Mouse (Mus musculus): ENCODE results near the gene Pigv. TPM values are rescaled to one million over a fixed set of nuclear protein-coding genes. Genes with fewer than 3 reads are reported as not detected.
A peak's percentile ranks its signal among the peaks of the same experiment; 100 is the strongest.

The Pigv gene
- total and polyA plus RNA-seq, 3 experiments = 7.9 to 12.0 TPM; not detected in 1

GRCm38 (mm10) chr4:133676189-133676588 lies 3.7 kb upstream of the Pigv start:
- TF ChIP-seq POLR2AphosphoS5 (IDR thresholded peaks at IDR 0.05; ENCODE audit: borderline replicate concordance, low read depth, low read length) (no peak), TAL1 (IDR thresholded peaks at IDR 0.05; ENCODE audit: low read length) (no peak), KAT2A (conservative IDR thresholded peaks at IDR 0.05; ENCODE audit: low read depth, low read length) (no peak), CHD2 (IDR thresholded peaks at IDR 0.05; ENCODE audit: low read length) (no peak), CHD1 (IDR thresholded peaks at IDR 0.05; ENCODE audit: low read depth, low read length) (peak; percentile 50; the same call in 1 of the 2 replicates), ELF1 (IDR thresholded peaks at IDR 0.05; ENCODE audit: low read depth, low read length) (no peak)
- H3K79me2 ChIP-seq (ENCODE audit: control insufficient read depth, insufficient read depth, low read length, poor library complexity) = peaks cover 7% of the 10 kb centered on the region; the same call in 1 of the 2 replicates
- H3K36me3 ChIP-seq (ENCODE audit: control insufficient read depth in 1 of 2, insufficient read depth in 2 of 2, low read length in 2 of 2) = peaks cover 0 to 36% of the 10 kb centered on the region in 2 experiments; a peak in 2 of 4 replicates
- H3K4me3 ChIP-seq (ENCODE audit: control insufficient read depth in 1 of 2, insufficient read depth in 1 of 2, low read depth in 2 of 2, low read length in 2 of 2) = peak overlapping the region; percentile 13 to 48; a peak in 3 of 4 replicates
- H3K27me3 ChIP-seq (ENCODE audit: control insufficient read depth in 1 of 2, insufficient read depth in 2 of 2, low read length in 2 of 2) = no peaks in the 10 kb centered on the region
- H3K27ac ChIP-seq (ENCODE audit: control insufficient read depth, low read depth, low read length) = peak overlapping the region; percentile 87
- peak overlapping the region; percentile 57 for H3K9ac ChIP-seq (ENCODE audit: control insufficient read depth, low read depth, low read length, poor library complexity, severe bottlenecking)
- DNase-seq (ENCODE audit: low read depth, low spot score) = peak; percentile 63
- no peaks in the 10 kb centered on the region for H3K9me3 ChIP-seq (replicated peaks; ENCODE audit: insufficient read depth, low read length)
- peaks cover 12 to 34% of the 10 kb centered on the region in 2 experiments for H3K4me1 ChIP-seq (ENCODE audit: control insufficient read depth in 1 of 2, insufficient read depth in 2 of 2, low read length in 2 of 2)

DNA sequence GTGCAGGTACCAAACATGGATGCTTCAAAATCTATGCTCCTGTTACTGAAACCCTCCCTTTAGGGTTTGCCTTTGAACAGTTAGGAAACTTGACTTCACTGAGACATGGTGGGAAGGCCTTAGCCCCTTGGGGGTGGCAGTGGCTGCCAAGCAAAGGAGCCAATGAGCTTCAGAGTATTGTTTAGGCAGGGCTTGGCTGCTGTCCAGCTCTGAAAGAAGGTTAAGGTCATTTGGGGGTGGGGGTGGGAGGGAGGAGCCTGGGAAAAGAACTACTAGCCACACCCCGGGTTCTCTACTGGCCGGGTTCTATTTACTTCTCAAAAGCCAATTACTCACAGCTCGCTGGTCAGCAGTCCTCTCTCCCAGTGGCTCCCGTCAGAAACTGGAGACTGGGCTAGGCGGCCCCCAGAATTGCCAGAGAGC lies 3.2 kb upstream of the Pigv start:
- TF ChIP-seq POLR2A (IDR thresholded peaks at IDR 0.05; ENCODE audit: control insufficient read depth in 1 of 2, insufficient read depth in 1 of 2, low read depth in 1 of 2, low read length in 2 of 2, poor library complexity in 1 of 2) (peak in 1 of 2 experiments; percentile 73; a peak in 2 of 4 replicates), ETS1 (IDR thresholded peaks at IDR 0.05; ENCODE audit: low read depth, low read length) (peak; percentile 66; the same call in 1 of the 2 replicates), TBP (IDR thresholded peaks at IDR 0.05; ENCODE audit: low read depth, low read length) (peak; percentile 58), ZKSCAN1 (IDR thresholded peaks at IDR 0.05; ENCODE audit: low read depth, low read length) (no peak), NELFE (IDR thresholded peaks at IDR 0.05; ENCODE audit: low read depth, low read length) (0 out of 2 replicates have a peak, but pooled peaks have one; percentile 24), TAL1 (IDR thresholded peaks at IDR 0.05; ENCODE audit: low read length) (no peak)
- Histone ChIP-seq H3K79me2 (ENCODE audit: control insufficient read depth, insufficient read depth, low read length, poor library complexity) (peaks cover 7% of the 10 kb centered on the region; the same call in 1 of the 2 replicates), H3K9me3 (replicated peaks; ENCODE audit: insufficient read depth, low read length) (no peaks in the 10 kb centered on the region), H3K4me3 (ENCODE audit: control insufficient read depth in 1 of 2, insufficient read depth in 1 of 2, low read depth in 2 of 2, low read length in 2 of 2) (peak overlapping the region; percentile 13 to 48; a peak in 3 of 4 replicates), H3K36me3 (ENCODE audit: control insufficient read depth in 1 of 2, insufficient read depth in 2 of 2, low read length in 2 of 2) (peaks cover 0 to 37% of the 10 kb centered on the region in 2 experiments; a peak in 2 of 4 replicates), H3K27ac (ENCODE audit: control insufficient read depth, low read depth, low read length) (peak overlapping the region; percentile 100), H3K9ac (ENCODE audit: control insufficient read depth, low read depth, low read length, poor library complexity, severe bottlenecking) (peak overlapping the region; percentile 57), H3K4me1 (ENCODE audit: control insufficient read depth in 1 of 2, insufficient read depth in 2 of 2, low read length in 2 of 2) (peaks cover 12 to 38% of the 10 kb centered on the region in 2 experiments), H3K27me3 (ENCODE audit: control insufficient read depth in 1 of 2, insufficient read depth in 2 of 2, low read length in 2 of 2) (no peaks in the 10 kb centered on the region)
- DNase-seq (ENCODE audit: low read depth, low spot score) = peak; percentile 96

GRCm38 (mm10) chr4:133674331-133674695 lies 1.9 kb upstream of the Pigv start:
- Histone ChIP-seq H3K9me3 (replicated peaks; ENCODE audit: insufficient read depth, low read length) (no peaks in the 10 kb centered on the region), H3K27me3 (ENCODE audit: control insufficient read depth in 1 of 2, insufficient read depth in 2 of 2, low read length in 2 of 2) (no peaks in the 10 kb centered on the region), H3K4me1 (ENCODE audit: control insufficient read depth in 1 of 2, insufficient read depth in 2 of 2, low read length in 2 of 2) (peaks cover 12 to 39% of the 10 kb centered on the region in 2 experiments), H3K27ac (ENCODE audit: control insufficient read depth, low read depth, low read length) (peak overlapping the region; percentile 100), H3K4me3 (ENCODE audit: control insufficient read depth in 1 of 2, insufficient read depth in 1 of 2, low read depth in 2 of 2, low read length in 2 of 2) (peak overlapping the region; percentile 40 to 53), H3K79me2 (ENCODE audit: control insufficient read depth, insufficient read depth, low read length, poor library complexity) (peaks cover 7% of the 10 kb centered on the region), H3K36me3 (ENCODE audit: control insufficient read depth in 1 of 2, insufficient read depth in 2 of 2, low read length in 2 of 2) (peaks cover 0 to 41% of the 10 kb centered on the region in 2 experiments; a peak in 2 of 4 replicates), H3K9ac (ENCODE audit: control insufficient read depth, low read depth, low read length, poor library complexity, severe bottlenecking) (peak overlapping the region; percentile 79)
- TF ChIP-seq SMC3 (IDR thresholded peaks at IDR 0.05; ENCODE audit: low read depth, low read length) (no peak), USF1 (IDR thresholded peaks at IDR 0.05; ENCODE audit: low read depth, low read length) (no peak), TBP (IDR thresholded peaks at IDR 0.05; ENCODE audit: low read depth, low read length) (0 out of 2 replicates have a peak, but pooled peaks have one; percentile 0), MAX (IDR thresholded peaks at IDR 0.05; ENCODE audit: low read length) (0 out of 2 replicates have a peak, but pooled peaks have one; percentile 15)
- no peak for DNase-seq (ENCODE audit: low read depth, low spot score)
